Mouse (Mus musculus) midbrain, embryonic 13.5 days (tissue): ENCODE results near the gene Arhgef25. TPM values are rescaled to one million over a fixed set of nuclear protein-coding genes. Genes with fewer than 3 reads are reported as not detected.

Source experiments
- ATAC-seq: fragments of 200-750 bp; cut with Nextera tagmentation; 2 replicates; pipeline ENCODE4 v1.8.0; 2017; ENCODE audit warnings: mild to moderate bottlenecking, moderate TSS enrichment, moderate library complexity
- H3K27ac ChIP-seq: fragments of 300-500 bp; sonication (generic); 2 replicates; pipeline ENCODE4 v1.5.1; 2015; ENCODE audit warnings: inconsistent platforms, mild to moderate bottlenecking, moderate library complexity
- H3K27me3 ChIP-seq: fragments of 300-500 bp; sonication (generic); 2 replicates; pipeline ENCODE4 v1.6.1; 2015; ENCODE audit warnings: mild to moderate bottlenecking, inconsistent platforms
- H3K36me3 ChIP-seq: fragments of 300-500 bp; sonication (generic); 2 replicates; pipeline ENCODE4 v1.6.1; 2015; ENCODE audit warnings: mild to moderate bottlenecking, inconsistent platforms
- H3K4me1 ChIP-seq: fragments of 300-500 bp; sonication (generic); replicated peaks from 2 replicates; pipeline ENCODE4 v1.6.1; 2015; ENCODE audit warnings: inconsistent platforms
- H3K4me2 ChIP-seq: fragments of 300-500 bp; sonication (generic); replicated peaks from 2 replicates; pipeline ENCODE4 v1.6.1; 2015; ENCODE audit warnings: moderate library complexity, mild to moderate bottlenecking, inconsistent platforms
- H3K4me3 ChIP-seq: fragments of 300-500 bp; sonication (generic); replicated peaks from 2 replicates; pipeline ENCODE4 v1.5.1; 2015; ENCODE audit warnings: mild to moderate bottlenecking, inconsistent platforms
- H3K9ac ChIP-seq: fragments of 300-500 bp; sonication (generic); replicated peaks from 2 replicates; pipeline ENCODE4 v1.6.1; 2015; ENCODE audit warnings: mild to moderate bottlenecking, inconsistent platforms
- H3K9me3 ChIP-seq: fragments of 300-500 bp; sonication (generic); 2 replicates; pipeline ENCODE4 v1.6.1; 2016; ENCODE audit warnings: mild to moderate bottlenecking, inconsistent platforms
- WGBS: fragments of 180-500 bp; shearing (Covaris S2); methylation state at CpG from one replicate; pipeline ENCODE4 v1.1.7; 2015; 5-methylcytosine and 5-hydroxymethylcytosine counted together
- polyA plus RNA-seq: library from polyadenylated mRNA; unstranded; fragments of >200 nt; fragmentation: Nextera tagmentation; extraction: Ambion mirVana; gene quantifications from 2 replicates; pipeline ENCODE4 v1.2.1, GENCODE M21; 2015

Gene Arhgef25
- polyA plus RNA-seq, 1 experiment from 2014 or later, result 24.5 TPM

GRCm38 (mm10) chr10:127191191-127192056, 1.5 kb upstream of the Arhgef25 start:
- Histone ChIP-seq H3K27me3 (no peaks in the 10 kb centered on the region), H3K9me3 (no peaks in the 10 kb centered on the region), H3K27ac (no peak overlapping the region), H3K9ac (no peak overlapping the region), H3K36me3 (peaks cover 32% of the 10 kb centered on the region), H3K4me1 (peaks cover 59% of the 10 kb centered on the region), H3K4me2 (no peak overlapping the region), H3K4me3 (no peak overlapping the region)
- 78% methylated on average over 19 of the region's 19 CpGs for WGBS
- no peak for ATAC-seq

DNA sequence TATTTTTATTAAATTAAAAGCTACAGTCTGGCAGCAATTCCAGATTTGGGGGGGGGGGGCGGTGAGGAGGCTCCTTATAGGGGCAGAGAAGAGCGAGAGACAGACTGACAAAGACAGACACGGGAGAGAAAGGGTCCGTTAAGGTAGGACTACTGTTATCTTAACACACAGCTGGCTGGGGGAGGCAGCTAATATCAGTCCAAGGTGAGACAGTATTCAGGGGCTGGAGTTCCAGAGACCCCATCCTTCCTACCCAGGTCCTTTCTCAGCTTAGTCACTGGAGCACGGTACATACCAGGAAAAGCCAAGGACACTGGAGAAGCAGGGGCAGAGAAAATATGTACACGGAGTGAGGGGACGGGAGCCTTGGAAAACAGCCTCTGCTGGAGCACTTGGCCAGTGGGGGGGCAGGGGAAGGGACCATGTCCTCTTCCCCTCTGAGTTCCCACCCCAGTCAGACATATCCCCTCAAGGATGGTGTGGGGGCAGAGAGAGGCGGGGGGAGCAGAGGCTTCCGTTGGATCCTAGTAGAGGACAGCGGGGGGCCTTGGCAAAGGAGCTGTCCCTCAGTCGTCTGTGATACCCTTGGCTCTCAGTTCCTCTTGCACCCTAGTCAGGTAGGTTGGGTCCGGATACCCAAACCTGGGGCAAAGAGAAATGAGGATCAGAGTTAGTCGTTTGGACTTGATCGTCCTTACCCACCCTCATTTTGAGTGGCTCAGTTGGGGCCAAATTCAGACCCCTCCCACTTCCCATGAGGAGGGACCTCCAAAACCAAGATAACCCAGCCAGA, 711 bp upstream of the Arhgef25 start:
- H3K27me3 ChIP-seq, result no peaks in the 10 kb centered on the region
- no peak for ATAC-seq
- no peak overlapping the region for H3K4me3 ChIP-seq
- no peaks in the 10 kb centered on the region for H3K9me3 ChIP-seq
- H3K9ac ChIP-seq, result no peak overlapping the region
- H3K36me3 ChIP-seq, result peaks cover 32% of the 10 kb centered on the region
- WGBS, result 29% methylated on average over 14 of the region's 14 CpGs
- peak overlapping the region; percentile 99 for H3K4me2 ChIP-seq
- peaks cover 52% of the 10 kb centered on the region for H3K4me1 ChIP-seq
- H3K27ac ChIP-seq, result no peak overlapping the region

DNA sequence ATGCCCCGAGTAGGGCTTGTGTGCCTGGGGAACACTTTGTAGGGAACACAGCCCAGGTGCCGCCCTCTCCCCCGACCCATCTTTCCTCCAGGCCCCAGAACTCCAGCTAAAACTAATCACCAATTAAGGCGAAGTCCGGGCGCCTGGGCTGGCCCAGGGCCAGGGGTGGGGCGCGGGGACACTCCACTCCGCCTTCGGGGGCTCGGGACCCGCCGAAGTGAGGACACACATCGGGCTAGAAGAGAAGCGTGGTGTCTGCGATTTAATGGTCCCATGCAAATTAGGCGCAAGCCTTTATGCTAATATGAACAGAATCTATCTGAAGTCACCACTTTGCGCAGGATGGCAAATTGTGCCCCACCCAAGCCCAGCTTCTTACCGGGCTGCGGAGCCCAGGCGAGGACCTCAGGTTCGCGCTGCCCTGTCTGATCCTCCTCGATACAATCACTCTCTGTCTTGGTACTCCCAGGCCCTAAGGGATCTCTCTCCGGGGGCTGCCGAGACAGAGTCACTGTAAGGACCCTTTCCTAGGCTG, 700 bp downstream of the Arhgef25 start:
- H3K4me1 ChIP-seq, result peaks cover 51% of the 10 kb centered on the region
- peak overlapping the region; percentile 68 for H3K4me3 ChIP-seq
- peak overlapping the region; percentile 81; the same call in 1 of the 2 replicates for H3K27ac ChIP-seq
- peak overlapping the region; percentile 99 for H3K4me2 ChIP-seq
- ATAC-seq, result peak; percentile 10; the same call in 1 of the 2 replicates
- H3K9ac ChIP-seq, result peak overlapping the region; percentile 85
- H3K9me3 ChIP-seq, result no peaks in the 10 kb centered on the region
- WGBS, result 2% methylated on average over 26 of the region's 26 CpGs
- H3K27me3 ChIP-seq, result no peaks in the 10 kb centered on the region
- H3K36me3 ChIP-seq, result peaks cover 32% of the 10 kb centered on the region

DNA sequence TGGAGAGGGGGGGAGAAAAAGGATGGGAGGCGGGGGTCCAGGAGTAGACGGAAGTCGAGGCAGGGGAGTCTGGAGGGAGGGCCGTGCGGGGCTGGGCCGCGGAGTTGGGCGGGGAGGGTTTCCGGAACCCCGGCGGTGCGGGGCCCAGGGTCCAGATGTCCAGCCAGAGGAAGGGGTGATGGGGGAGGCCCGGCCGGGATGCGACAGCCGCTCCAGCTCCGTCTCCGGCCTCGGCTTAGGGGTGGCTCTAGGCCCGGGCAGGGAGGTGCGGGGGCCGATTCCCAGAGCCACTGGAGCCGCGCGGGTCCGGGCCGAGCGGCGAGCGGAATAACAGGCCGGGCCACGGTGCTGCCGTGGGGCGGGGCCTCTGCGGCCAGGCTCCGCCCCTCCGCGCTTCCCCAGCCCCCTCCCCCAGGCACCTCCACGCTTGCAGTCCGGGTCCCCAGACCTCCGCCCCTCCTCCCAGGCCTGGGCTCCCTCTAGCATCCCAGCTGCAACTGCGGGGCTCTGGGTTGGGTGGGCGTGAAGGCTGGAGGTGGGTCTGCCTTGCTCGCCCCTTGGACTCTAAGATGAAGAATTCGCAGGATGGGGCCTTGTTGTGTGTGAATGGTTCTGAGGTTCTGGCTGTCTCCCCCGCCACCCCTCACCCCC, 1.3 kb downstream of the Arhgef25 start:
- H3K4me2 ChIP-seq, result peak overlapping the region; percentile 99
- H3K4me1 ChIP-seq, result peaks cover 55% of the 10 kb centered on the region
- peaks cover 32% of the 10 kb centered on the region for H3K36me3 ChIP-seq
- H3K4me3 ChIP-seq, result peak overlapping the region; percentile 68
- peak overlapping the region; percentile 85 for H3K9ac ChIP-seq
- no peaks in the 10 kb centered on the region for H3K27me3 ChIP-seq
- under 1% methylated on average over 46 of the region's 46 CpGs for WGBS
- H3K27ac ChIP-seq, result peak overlapping the region; percentile 81
- peak; percentile 88 for ATAC-seq
- no peaks in the 10 kb centered on the region for H3K9me3 ChIP-seq

DNA sequence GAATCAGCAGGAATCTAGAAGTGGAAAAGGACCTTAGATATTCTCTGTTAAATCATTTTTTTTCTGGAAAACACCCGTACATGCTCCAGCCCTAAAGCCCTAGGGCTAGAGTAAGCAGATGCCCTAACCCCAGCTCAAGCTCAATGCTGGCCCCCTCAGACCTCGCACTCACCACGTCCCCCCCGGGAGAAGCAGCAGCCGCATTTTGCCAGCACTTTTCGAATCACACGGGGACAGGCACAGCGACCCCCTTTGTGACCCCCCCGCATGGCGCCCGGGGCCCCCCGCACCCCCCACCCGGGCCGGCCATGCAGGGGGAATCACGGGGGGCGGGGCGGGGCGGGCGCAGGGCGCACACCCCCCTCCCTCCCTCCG, 1.8 kb downstream of the Arhgef25 start:
- 4% methylated on average over 20 of the region's 21 CpGs for WGBS
- Histone ChIP-seq H3K9ac (peak overlapping the region; percentile 85), H3K4me2 (peak overlapping the region; percentile 99), H3K4me3 (peak overlapping the region; percentile 68), H3K36me3 (peaks cover 30% of the 10 kb centered on the region), H3K9me3 (no peaks in the 10 kb centered on the region), H3K4me1 (peaks cover 53% of the 10 kb centered on the region), H3K27me3 (0 out of 2 replicates have a peak, but pooled peaks cover 4% of the 10 kb centered on the region), H3K27ac (peak overlapping the region; percentile 81)
- ATAC-seq, result no peak

DNA sequence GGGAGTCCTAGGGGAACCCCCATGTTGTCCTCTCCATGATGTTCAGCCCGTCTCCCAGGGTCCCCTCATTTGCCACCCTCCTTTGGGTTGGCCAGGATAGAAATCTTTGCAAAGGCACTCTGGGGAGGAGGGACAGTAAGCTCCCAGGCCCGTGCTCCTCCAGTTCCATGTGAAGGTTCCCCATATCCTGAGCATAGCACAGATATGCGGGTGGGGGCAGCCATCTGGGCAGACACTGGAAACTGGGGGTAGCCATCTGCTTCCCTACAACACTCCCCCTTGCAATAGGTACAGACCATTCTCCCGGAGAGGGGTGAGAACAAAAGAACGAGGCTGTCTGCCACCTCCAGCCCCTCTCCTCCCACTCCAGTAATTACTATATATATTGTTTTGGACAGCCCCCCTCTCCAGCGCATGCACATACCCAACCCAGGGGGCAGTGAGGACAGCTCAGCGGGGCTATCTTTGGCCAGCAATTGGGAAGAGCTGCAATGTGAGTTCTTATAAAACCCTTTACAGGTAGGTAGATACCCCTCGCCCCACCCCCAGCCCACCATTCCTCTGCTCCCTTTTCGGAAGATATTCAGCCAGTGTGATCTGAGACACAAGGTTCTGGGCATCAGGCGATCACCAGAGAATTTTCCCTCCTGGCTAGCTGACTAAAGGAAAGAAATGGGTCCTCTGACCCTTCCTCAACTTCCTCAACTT, 2.4 kb downstream of the Arhgef25 start:
- Histone ChIP-seq H3K9me3 (no peaks in the 10 kb centered on the region), H3K4me2 (peak overlapping the region; percentile 99), H3K27me3 (0 out of 2 replicates have a peak, but pooled peaks cover 4% of the 10 kb centered on the region), H3K4me3 (peak overlapping the region; percentile 68), H3K27ac (peak overlapping the region; percentile 81), H3K36me3 (peaks cover 25% of the 10 kb centered on the region), H3K9ac (peak overlapping the region; percentile 85), H3K4me1 (peaks cover 50% of the 10 kb centered on the region)
- ATAC-seq, result no peak
- 37% methylated on average over 10 of the region's 10 CpGs for WGBS

- peaks cover 50% of the 10 kb centered on the region for H3K4me1 ChIP-seq
- no peak for ATAC-seq
- H3K9ac ChIP-seq, result no peak overlapping the region
- no peak overlapping the region for H3K27ac ChIP-seq
- no peak overlapping the region for H3K4me3 ChIP-seq
- no peaks in the 10 kb centered on the region for H3K9me3 ChIP-seq
- H3K27me3 ChIP-seq, result peaks cover 9% of the 10 kb centered on the region
- WGBS, result 89% methylated on average over 1 of the region's 1 CpGs
- peaks cover 17% of the 10 kb centered on the region for H3K36me3 ChIP-seq
- H3K4me2 ChIP-seq, result no peak overlapping the region
Observed at GRCm38 (mm10) chr10:127186451-127186850, 3.4 kb downstream of the Arhgef25 start.

- H3K9me3 ChIP-seq, result no peaks in the 10 kb centered on the region
- peaks cover 19% of the 10 kb centered on the region for H3K27me3 ChIP-seq
- no peak overlapping the region for H3K27ac ChIP-seq
- H3K4me3 ChIP-seq, result no peak overlapping the region
- 83% methylated on average over 15 of the region's 15 CpGs for WGBS
- H3K9ac ChIP-seq, result no peak overlapping the region
- no peak overlapping the region for H3K4me2 ChIP-seq
- H3K36me3 ChIP-seq, result peaks cover 8% of the 10 kb centered on the region; the same call in 1 of the 2 replicates
- peaks cover 49% of the 10 kb centered on the region for H3K4me1 ChIP-seq
- no peak for ATAC-seq
Observed at GRCm38 (mm10) chr10:127185506-127185905, 4.4 kb downstream of the Arhgef25 start.

DNA sequence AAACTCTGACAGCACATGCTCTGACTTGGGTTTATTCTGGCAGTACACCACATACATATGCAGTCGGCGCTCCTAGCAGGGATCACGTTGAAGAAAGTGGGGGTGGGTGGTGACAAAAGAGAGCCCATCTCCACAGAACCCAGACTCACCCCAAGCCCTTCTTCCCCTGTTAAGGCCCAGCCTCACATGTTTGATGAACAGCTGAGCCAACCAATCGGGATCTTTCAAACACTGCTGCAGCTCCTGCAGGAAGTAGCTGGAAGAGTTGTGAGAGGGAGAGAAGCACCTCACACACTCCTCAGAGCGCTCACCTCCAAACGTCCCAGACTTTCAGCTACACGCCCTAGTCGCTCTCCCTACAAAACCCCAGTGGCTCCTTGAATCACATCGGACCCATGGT, 4.8 kb downstream of the Arhgef25 start:
- Histone ChIP-seq H3K36me3 (peaks cover 7% of the 10 kb centered on the region; the same call in 1 of the 2 replicates), H3K27me3 (peaks cover 23% of the 10 kb centered on the region), H3K4me1 (peaks cover 49% of the 10 kb centered on the region), H3K27ac (no peak overlapping the region), H3K9me3 (no peaks in the 10 kb centered on the region), H3K4me3 (no peak overlapping the region), H3K4me2 (no peak overlapping the region), H3K9ac (no peak overlapping the region)
- 72% methylated on average over 9 of the region's 9 CpGs for WGBS
- ATAC-seq, result no peak

DNA sequence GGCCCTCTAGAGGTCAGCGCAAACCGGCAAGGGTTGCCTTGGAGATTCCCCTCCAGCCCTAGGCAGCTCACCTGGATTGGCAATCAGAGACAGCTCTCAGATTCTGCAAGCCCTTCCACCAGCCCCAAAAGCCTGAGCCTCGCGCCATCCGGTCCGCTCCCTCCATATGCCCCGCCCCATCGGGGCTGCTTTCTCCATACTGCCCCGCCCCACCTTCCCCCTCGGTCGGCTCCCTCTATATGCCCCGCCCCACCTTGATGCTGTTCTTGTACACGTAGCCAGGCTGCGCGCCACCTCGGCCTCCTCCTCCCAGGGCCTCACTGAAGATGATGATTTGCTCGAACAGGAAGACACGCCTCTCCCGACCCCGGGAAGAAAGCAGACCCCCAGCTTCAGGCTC, 6.1 kb downstream of the Arhgef25 start:
- peaks cover 7% of the 10 kb centered on the region; the same call in 1 of the 2 replicates for H3K36me3 ChIP-seq
- peak overlapping the region; percentile 47; the same call in 1 of the 2 replicates for H3K9ac ChIP-seq

DNA sequence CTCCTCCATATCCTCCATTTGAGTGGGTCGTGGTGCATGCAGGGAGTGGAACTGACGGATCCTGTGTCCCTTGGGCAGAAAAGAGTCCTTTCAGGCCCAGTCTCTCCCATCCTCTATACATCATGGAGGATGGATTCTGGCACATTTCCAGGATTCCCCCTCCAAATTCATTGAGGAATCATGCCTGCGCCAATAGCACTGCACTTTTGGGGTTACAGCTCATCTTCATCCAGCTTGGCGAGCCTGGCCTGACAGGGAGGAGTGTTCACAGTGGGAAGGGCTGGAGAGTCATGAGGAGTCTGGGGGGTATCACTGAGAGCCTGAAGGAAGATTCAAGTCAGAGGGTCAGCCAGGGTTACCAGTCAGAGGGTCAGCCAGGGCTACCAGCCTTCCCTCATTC, 7.3 kb downstream of the Arhgef25 start:
- Histone ChIP-seq H3K4me2 (no peak overlapping the region), H3K9ac (no peak overlapping the region), H3K27ac (no peak overlapping the region), H3K9me3 (no peaks in the 10 kb centered on the region), H3K27me3 (peaks cover 47% of the 10 kb centered on the region), H3K4me1 (peaks cover 44% of the 10 kb centered on the region), H3K36me3 (peaks cover 7% of the 10 kb centered on the region; the same call in 1 of the 2 replicates), H3K4me3 (no peak overlapping the region)
- WGBS, result 96% methylated on average over 4 of the region's 4 CpGs
- no peak for ATAC-seq

More for the DNA sequence above, 6.1 kb downstream of the Arhgef25 start:
- Histone ChIP-seq H3K9me3 (no peaks in the 10 kb centered on the region), H3K27me3 (peaks cover 36% of the 10 kb centered on the region), H3K27ac (no peak overlapping the region), H3K4me2 (peak overlapping the region; percentile 29), H3K4me3 (no peak overlapping the region), H3K4me1 (peaks cover 40% of the 10 kb centered on the region)
- no peak for ATAC-seq
- 13% methylated on average over 20 of the region's 20 CpGs for WGBS
